Mouse (Mus musculus) liver, embryonic 15.5 days (tissue): ENCODE measurements around the gene Fgfr2. TPM values are rescaled to one million over a fixed set of nuclear protein-coding genes. Genes with fewer than 3 reads are reported as not detected.

Experiments
- ATAC-seq: fragments of 200-750 bp; cut with Nextera tagmentation; 2 replicates; pipeline ENCODE4 v1.8.0; 2017; ENCODE audit warnings: moderate number of reproducible peaks, mild to moderate bottlenecking, moderate library complexity; ENCODE audit not compliant: insufficient read depth
- H3K27ac ChIP-seq: fragments of 300-500 bp; sonication (generic); replicated peaks from 2 replicates; pipeline ENCODE4 v1.5.1; 2015; ENCODE audit warnings: mild to moderate bottlenecking, inconsistent platforms
- H3K27me3 ChIP-seq: fragments of 300-500 bp; sonication (generic); 2 replicates; pipeline ENCODE4 v1.6.1; 2015; ENCODE audit warnings: mild to moderate bottlenecking, inconsistent platforms
- H3K36me3 ChIP-seq: fragments of 300-500 bp; sonication (generic); replicated peaks from 2 replicates; pipeline ENCODE4 v1.6.1; 2015; ENCODE audit warnings: moderate library complexity, mild to moderate bottlenecking, inconsistent platforms
- H3K4me1 ChIP-seq: fragments of 300-500 bp; sonication (generic); replicated peaks from 2 replicates; pipeline ENCODE4 v1.6.1; 2015; ENCODE audit warnings: inconsistent platforms
- H3K4me2 ChIP-seq: fragments of 300-500 bp; sonication (generic); 2 replicates; pipeline ENCODE4 v1.6.1; 2015; ENCODE audit warnings: moderate library complexity, mild to moderate bottlenecking, inconsistent platforms
- H3K4me3 ChIP-seq: fragments of 300-500 bp; sonication (generic); replicated peaks from 2 replicates; pipeline ENCODE4 v1.5.1; 2015; ENCODE audit warnings: mild to moderate bottlenecking, inconsistent platforms
- H3K9ac ChIP-seq: fragments of 300-500 bp; sonication (generic); 2 replicates; pipeline ENCODE4 v1.6.1; 2015; ENCODE audit warnings: moderate library complexity, mild to moderate bottlenecking, inconsistent platforms
- H3K9me3 ChIP-seq: fragments of 300-500 bp; sonication (generic); replicated peaks from 2 replicates; pipeline ENCODE4 v1.6.1; 2016; ENCODE audit warnings: inconsistent platforms
- WGBS: fragments of 180-500 bp; shearing (Covaris S2); methylation state at CpG from one replicate; pipeline ENCODE4 v1.1.7; 2015; ENCODE audit warnings: mixed read lengths; ENCODE audit not compliant: insufficient replicate concordance; 5-methylcytosine and 5-hydroxymethylcytosine counted together
- polyA plus RNA-seq: library from polyadenylated mRNA; unstranded; fragments of >200 nt; fragmentation: Nextera tagmentation; extraction: Ambion mirVana; gene quantifications from 2 replicates; pipeline ENCODE4 v1.2.1, GENCODE M21; 2015

The Fgfr2 gene
- polyA plus RNA-seq, 1 experiment from 2014 or later: 10.5 TPM

GRCm38 (mm10) chr7:131718280-131718679 lies 1404.9 kb downstream of the Fgfr2 start:
- Histone ChIP-seq H3K4me2 (no peak overlapping the region), H3K27me3 (no peaks in the 10 kb centered on the region), H3K4me3 (no peak overlapping the region), H3K27ac (no peak overlapping the region), H3K9ac (no peak overlapping the region), H3K4me1 (no peaks in the 10 kb centered on the region), H3K9me3 (no peaks in the 10 kb centered on the region), H3K36me3 (no peaks in the 10 kb centered on the region)
- WGBS: 42% methylated on average over 3 of the region's 3 CpGs
- ATAC-seq: no peak

DNA sequence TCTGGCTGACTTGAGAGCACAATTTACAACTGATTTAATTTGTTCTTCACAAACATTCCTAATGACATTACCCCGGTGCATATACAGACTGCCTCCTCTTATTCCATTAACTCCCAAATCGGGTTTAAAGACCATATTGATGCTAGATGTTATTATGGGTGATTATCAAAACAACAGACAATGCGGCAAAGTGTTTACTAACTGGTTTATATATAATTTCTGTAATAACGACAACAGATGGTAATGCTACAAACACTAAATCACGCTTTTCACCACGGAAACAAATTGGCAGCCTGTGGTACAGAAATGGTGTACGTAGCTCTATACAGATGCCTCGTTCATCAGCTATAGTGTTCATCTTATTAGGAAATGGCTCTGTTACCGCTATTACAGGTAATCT lies 1410.1 kb downstream of the Fgfr2 start:
- H3K9ac ChIP-seq: no peak overlapping the region
- WGBS: 74% methylated on average over 9 of the region's 9 CpGs
- H3K27me3 ChIP-seq: no peaks in the 10 kb centered on the region
- H3K9me3 ChIP-seq: no peaks in the 10 kb centered on the region
- H3K4me1 ChIP-seq: no peaks in the 10 kb centered on the region
- H3K36me3 ChIP-seq: no peaks in the 10 kb centered on the region
- H3K27ac ChIP-seq: no peak overlapping the region
- H3K4me3 ChIP-seq: no peak overlapping the region
- ATAC-seq: no peak
- no peak overlapping the region for H3K4me2 ChIP-seq

DNA sequence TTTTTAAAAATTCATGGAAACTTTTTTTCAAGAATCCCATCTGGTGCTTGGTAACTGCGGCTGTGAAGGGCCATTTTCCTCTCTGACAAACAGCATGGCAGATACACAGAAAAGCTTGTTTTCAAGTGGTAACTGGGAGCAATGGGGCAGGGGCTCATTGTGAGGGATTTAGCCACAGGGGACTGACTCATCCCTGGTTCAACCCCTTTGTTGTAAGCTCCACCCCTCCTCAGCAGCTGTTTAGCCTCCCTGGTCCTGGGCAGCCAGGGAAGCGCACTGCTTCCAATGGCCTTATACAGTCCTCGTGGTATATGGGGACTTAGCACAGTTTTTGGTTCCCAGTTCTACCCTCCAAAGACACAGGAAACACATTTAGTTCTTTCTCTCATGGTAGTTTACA lies 1426.3 kb downstream of the Fgfr2 start:
- H3K36me3 ChIP-seq: no peaks in the 10 kb centered on the region
- H3K9me3 ChIP-seq: no peaks in the 10 kb centered on the region
- no peak overlapping the region for H3K4me2 ChIP-seq
- no peaks in the 10 kb centered on the region for H3K4me1 ChIP-seq
- no peak overlapping the region for H3K9ac ChIP-seq
- no peaks in the 10 kb centered on the region for H3K27me3 ChIP-seq
- 41% methylated on average over 3 of the region's 3 CpGs for WGBS
- H3K27ac ChIP-seq: no peak overlapping the region
- no peak for ATAC-seq
- H3K4me3 ChIP-seq: no peak overlapping the region

- 62% methylated on average over 1 of the region's 1 CpGs for WGBS
- no peak overlapping the region for H3K27ac ChIP-seq
- H3K4me1 ChIP-seq: no peaks in the 10 kb centered on the region
- H3K4me3 ChIP-seq: no peak overlapping the region
- H3K9ac ChIP-seq: no peak overlapping the region
- no peak for ATAC-seq
- no peaks in the 10 kb centered on the region for H3K27me3 ChIP-seq
- no peak overlapping the region for H3K4me2 ChIP-seq
- no peaks in the 10 kb centered on the region for H3K36me3 ChIP-seq
- H3K9me3 ChIP-seq: no peaks in the 10 kb centered on the region
Measured at GRCm38 (mm10) chr7:131687324-131687723, 1435.8 kb downstream of the Fgfr2 start.

GRCm38 (mm10) chr7:131677126-131677525 lies 1446.0 kb downstream of the Fgfr2 start:
- no peak overlapping the region for H3K4me3 ChIP-seq
- no peaks in the 10 kb centered on the region for H3K27me3 ChIP-seq
- H3K9me3 ChIP-seq: no peaks in the 10 kb centered on the region
- no peak overlapping the region for H3K27ac ChIP-seq
- WGBS: 77% methylated on average over 2 of the region's 2 CpGs
- H3K9ac ChIP-seq: no peak overlapping the region
- H3K4me1 ChIP-seq: no peaks in the 10 kb centered on the region
- no peaks in the 10 kb centered on the region for H3K36me3 ChIP-seq
- ATAC-seq: no peak
- H3K4me2 ChIP-seq: no peak overlapping the region

- Histone ChIP-seq H3K4me3 (no peak overlapping the region), H3K4me1 (no peaks in the 10 kb centered on the region), H3K9ac (no peak overlapping the region), H3K27me3 (no peaks in the 10 kb centered on the region), H3K27ac (no peak overlapping the region), H3K9me3 (no peaks in the 10 kb centered on the region), H3K36me3 (no peaks in the 10 kb centered on the region), H3K4me2 (no peak overlapping the region)
- WGBS: 64% methylated on average over 6 of the region's 6 CpGs
- ATAC-seq: no peak
Measured at GRCm38 (mm10) chr7:131670586-131670985, 1452.6 kb downstream of the Fgfr2 start.

DNA sequence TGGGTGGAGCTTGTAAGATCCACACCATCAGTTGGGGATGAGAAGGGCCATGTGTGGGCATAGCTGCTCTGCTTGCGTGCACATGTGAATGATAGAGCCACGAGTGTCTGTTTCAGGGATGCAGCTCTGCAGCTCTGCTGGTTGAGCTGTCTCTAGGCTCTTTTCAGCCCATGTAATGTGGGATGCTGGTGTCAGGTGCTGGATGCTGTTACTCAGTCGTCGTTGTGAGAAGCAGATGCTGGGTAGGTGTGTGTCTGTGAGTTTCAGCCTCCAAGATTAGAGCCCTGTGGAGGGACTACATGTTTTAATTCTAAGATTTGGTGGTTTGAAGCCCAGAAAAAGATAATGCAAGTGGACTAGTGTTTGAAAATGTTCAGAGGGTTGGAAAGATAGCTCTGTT lies 1453.8 kb downstream of the Fgfr2 start:
- no peak overlapping the region for H3K4me3 ChIP-seq
- no peak overlapping the region for H3K4me2 ChIP-seq
- H3K9me3 ChIP-seq: no peaks in the 10 kb centered on the region
- H3K9ac ChIP-seq: no peak overlapping the region
- 61% methylated on average over 4 of the region's 4 CpGs for WGBS
- no peaks in the 10 kb centered on the region for H3K27me3 ChIP-seq
- no peak overlapping the region for H3K27ac ChIP-seq
- H3K36me3 ChIP-seq: no peaks in the 10 kb centered on the region
- no peaks in the 10 kb centered on the region for H3K4me1 ChIP-seq
- no peak for ATAC-seq

- Histone ChIP-seq H3K4me3 (no peak overlapping the region), H3K27me3 (no peaks in the 10 kb centered on the region), H3K4me2 (no peak overlapping the region), H3K36me3 (no peaks in the 10 kb centered on the region), H3K27ac (no peak overlapping the region), H3K9ac (no peak overlapping the region), H3K4me1 (no peaks in the 10 kb centered on the region), H3K9me3 (no peaks in the 10 kb centered on the region)
- 68% methylated on average over 1 of the region's 1 CpGs for WGBS
- no peak for ATAC-seq
Measured at GRCm38 (mm10) chr7:131660726-131661125, 1462.4 kb downstream of the Fgfr2 start.

- H3K36me3 ChIP-seq: no peaks in the 10 kb centered on the region
- H3K4me3 ChIP-seq: no peak overlapping the region
- H3K27me3 ChIP-seq: no peaks in the 10 kb centered on the region
- H3K9me3 ChIP-seq: no peaks in the 10 kb centered on the region
- 49% methylated on average over 7 of the region's 7 CpGs for WGBS
- H3K9ac ChIP-seq: no peak overlapping the region
- ATAC-seq: no peak
- no peaks in the 10 kb centered on the region for H3K4me1 ChIP-seq
- no peak overlapping the region for H3K27ac ChIP-seq
- H3K4me2 ChIP-seq: no peak overlapping the region
Measured at GRCm38 (mm10) chr7:131656017-131656416, 1467.1 kb downstream of the Fgfr2 start.

DNA sequence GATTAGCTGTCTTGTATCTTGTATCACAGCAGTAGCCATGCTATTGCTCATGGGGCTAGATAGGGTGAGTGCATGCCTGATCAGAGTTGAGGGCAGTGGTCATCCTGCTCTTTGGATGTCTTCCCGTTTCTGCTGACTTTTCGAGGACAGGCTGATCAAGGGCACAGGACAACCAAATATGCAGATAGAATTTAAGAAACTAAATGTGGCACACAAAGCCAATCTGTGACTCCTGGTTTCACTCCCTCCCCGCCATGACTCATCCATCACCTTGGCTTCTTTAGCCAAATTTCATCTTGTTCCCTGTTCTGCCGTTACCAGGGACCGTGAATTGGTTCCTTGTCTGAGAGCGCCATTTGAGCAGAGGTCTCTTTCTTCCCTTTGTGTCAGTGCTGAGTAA lies 1469.7 kb downstream of the Fgfr2 start:
- Histone ChIP-seq H3K4me3 (no peak overlapping the region), H3K27ac (no peak overlapping the region), H3K9ac (no peak overlapping the region), H3K36me3 (no peaks in the 10 kb centered on the region), H3K27me3 (no peaks in the 10 kb centered on the region), H3K9me3 (no peaks in the 10 kb centered on the region), H3K4me1 (no peaks in the 10 kb centered on the region), H3K4me2 (no peak overlapping the region)
- ATAC-seq: no peak
- WGBS: 69% methylated on average over 6 of the region's 6 CpGs

- no peak for ATAC-seq
- Histone ChIP-seq H3K4me2 (no peak overlapping the region), H3K27ac (no peak overlapping the region), H3K9ac (no peak overlapping the region), H3K4me1 (no peaks in the 10 kb centered on the region), H3K27me3 (no peaks in the 10 kb centered on the region), H3K36me3 (no peaks in the 10 kb centered on the region), H3K9me3 (no peaks in the 10 kb centered on the region), H3K4me3 (no peak overlapping the region)
- 63% methylated on average over 12 of the region's 12 CpGs for WGBS
Measured at GRCm38 (mm10) chr7:131651921-131652694, 1471.0 kb downstream of the Fgfr2 start.

DNA sequence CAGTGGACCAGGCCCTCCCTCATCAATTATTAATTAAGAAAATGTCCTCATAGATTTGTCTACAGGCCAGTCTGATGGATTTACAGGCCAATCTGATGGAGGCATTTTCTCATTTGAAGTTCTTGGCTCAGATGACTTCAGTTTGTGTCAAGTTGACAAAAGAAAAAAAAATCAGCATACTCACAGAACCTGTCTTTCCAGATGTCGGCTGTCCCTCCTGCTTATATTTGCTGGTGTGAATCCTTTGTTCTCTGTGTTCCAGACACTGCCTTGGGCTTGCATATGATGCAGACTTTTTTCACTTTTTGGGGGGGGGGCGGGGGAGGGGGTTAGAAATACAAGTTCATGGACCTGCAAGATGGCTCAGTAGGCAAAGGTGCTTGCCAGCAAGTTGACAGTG lies 1472.9 kb downstream of the Fgfr2 start:
- H3K4me3 ChIP-seq: no peak overlapping the region
- no peaks in the 10 kb centered on the region for H3K9me3 ChIP-seq
- H3K36me3 ChIP-seq: no peaks in the 10 kb centered on the region
- no peak overlapping the region for H3K27ac ChIP-seq
- H3K9ac ChIP-seq: no peak overlapping the region
- WGBS: 33% methylated on average over 2 of the region's 2 CpGs
- no peak overlapping the region for H3K4me2 ChIP-seq
- no peaks in the 10 kb centered on the region for H3K4me1 ChIP-seq
- peaks cover 16% of the 10 kb centered on the region for H3K27me3 ChIP-seq
- no peak for ATAC-seq
